Mouse (Mus musculus) embryonic facial prominence, embryonic 11.5 days (tissue): ENCODE measurements at regions not wholly inside any gene's neighbourhood (a gene's known extent, or its start where the extent isn't known, plus 50 kb on each side); places are given as distances from the start of the nearest gene placed in this dataset.

ENCODE experiments used
- ATAC-seq: fragments of 200-750 bp; cut with Nextera tagmentation; replicated peaks from 2 replicates; pipeline ENCODE4 v1.8.0; 2017; ENCODE audit warnings: low read depth; ENCODE audit not compliant: insufficient number of reproducible peaks, low FRiP score, low TSS enrichment
- DNase-seq: peaks from one replicate; pipeline ENCODE4 v3.0.0-alpha.2; 2015; ENCODE audit warnings: low spot score
- H3K27ac ChIP-seq: fragments of 300-500 bp; sonication (generic); replicated peaks from 2 replicates; pipeline ENCODE4 v1.5.1; 2014; ENCODE audit warnings: mild to moderate bottlenecking, low read depth, low read length, control low read depth
- H3K27me3 ChIP-seq: fragments of 300-500 bp; sonication (generic); 2 replicates; pipeline ENCODE4 v1.6.1; 2014; ENCODE audit warnings: mild to moderate bottlenecking, low read length, moderate library complexity, mixed read lengths; ENCODE audit not compliant: control insufficient read depth, insufficient read depth
- H3K36me3 ChIP-seq: fragments of 300-500 bp; sonication (generic); replicated peaks from 2 replicates; pipeline ENCODE4 v1.6.1; 2014; ENCODE audit warnings: low read depth, mild to moderate bottlenecking, low read length, moderate library complexity, mixed read lengths; ENCODE audit not compliant: control insufficient read depth, insufficient read depth
- H3K4me1 ChIP-seq: fragments of 300-500 bp; sonication (generic); 2 replicates; pipeline ENCODE4 v1.6.1; 2014; ENCODE audit warnings: low read length, mixed read lengths; ENCODE audit not compliant: control insufficient read depth, insufficient read depth
- H3K4me2 ChIP-seq: fragments of 300-500 bp; sonication (generic); 2 replicates; pipeline ENCODE4 v1.6.1; 2014; ENCODE audit warnings: low read depth, mild to moderate bottlenecking, control low read depth, low read length, moderate library complexity
- H3K4me3 ChIP-seq: fragments of 300-500 bp; sonication (generic); 2 replicates; pipeline ENCODE4 v1.5.1; 2014; ENCODE audit warnings: low read depth, low read length, control low read depth
- H3K9ac ChIP-seq: fragments of 300-500 bp; sonication (generic); replicated peaks from 2 replicates; pipeline ENCODE4 v1.6.1; 2014; ENCODE audit warnings: mild to moderate bottlenecking, control low read depth, low read length
- H3K9me3 ChIP-seq: fragments of 300-500 bp; sonication (generic); replicated peaks from 2 replicates; pipeline ENCODE4 v1.6.1; 2016; ENCODE audit warnings: mild to moderate bottlenecking, low read length, inconsistent platforms, mixed read lengths; ENCODE audit not compliant: control insufficient read depth
- WGBS: fragments of 180-500 bp; shearing (Covaris S2); extraction: QIAGEN DNeasy Blood & Tissue Kit; methylation state at CpG from one replicate; pipeline ENCODE4 v1.1.7; 2014; 5-methylcytosine and 5-hydroxymethylcytosine counted together

- H3K9me3 ChIP-seq, result no peaks in the 10 kb centered on the region
- H3K27me3 ChIP-seq, result no peaks in the 10 kb centered on the region
- H3K36me3 ChIP-seq, result no peaks in the 10 kb centered on the region
- DNase-seq (no peak), ATAC-seq (no peak)
- H3K4me3 ChIP-seq, result no peak overlapping the region
- H3K27ac ChIP-seq, result no peak overlapping the region
- WGBS, result 85% methylated on average over 20 of the region's 20 CpGs
- no peak overlapping the region for H3K9ac ChIP-seq
- H3K4me2 ChIP-seq, result no peak overlapping the region
- no peaks in the 10 kb centered on the region for H3K4me1 ChIP-seq
Observed at GRCm38 (mm10) chr7:34538310-34539055, 118.0 kb downstream of the Kctd15 start.

GRCm38 (mm10) chr7:34537122-34537521 lies 119.4 kb downstream of the Kctd15 start:
- Histone ChIP-seq H3K4me2 (no peak overlapping the region), H3K36me3 (no peaks in the 10 kb centered on the region), H3K9ac (no peak overlapping the region), H3K27me3 (no peaks in the 10 kb centered on the region), H3K9me3 (no peaks in the 10 kb centered on the region), H3K4me3 (no peak overlapping the region), H3K27ac (no peak overlapping the region), H3K4me1 (no peaks in the 10 kb centered on the region)
- ATAC-seq (no peak), DNase-seq (no peak)
- WGBS, result 82% methylated on average over 9 of the region's 9 CpGs

DNA sequence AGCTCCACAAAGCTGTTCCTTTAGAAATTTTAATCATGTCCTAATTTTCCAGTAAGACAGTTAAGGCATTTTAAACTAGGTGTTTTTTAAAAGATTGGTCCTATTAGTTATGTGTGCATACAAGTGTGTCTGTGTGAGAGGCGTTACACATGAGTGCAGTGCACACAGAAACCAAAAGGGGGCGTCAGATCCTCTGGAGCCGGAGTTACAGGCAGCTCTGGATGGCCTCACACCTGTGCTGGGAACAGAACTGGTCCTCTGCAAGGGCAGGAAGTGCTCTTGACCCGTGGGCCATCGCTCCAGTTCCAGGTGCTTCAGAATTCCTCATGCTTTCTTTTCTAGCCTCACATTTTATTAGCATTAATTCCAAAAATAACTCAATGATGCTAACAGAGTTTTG lies 122.3 kb downstream of the Kctd15 start:
- no peaks in the 10 kb centered on the region for H3K36me3 ChIP-seq
- no peak overlapping the region for H3K27ac ChIP-seq
- no peaks in the 10 kb centered on the region for H3K4me1 ChIP-seq
- H3K27me3 ChIP-seq, result no peaks in the 10 kb centered on the region
- H3K9me3 ChIP-seq, result no peaks in the 10 kb centered on the region
- no peak overlapping the region for H3K9ac ChIP-seq
- WGBS, result 69% methylated on average over 5 of the region's 5 CpGs
- no peak for DNase-seq
- H3K4me2 ChIP-seq, result no peak overlapping the region
- no peak for ATAC-seq
- H3K4me3 ChIP-seq, result no peak overlapping the region

- H3K9ac ChIP-seq, result no peak overlapping the region
- DNase-seq (no peak), ATAC-seq (no peak)
- no peak overlapping the region for H3K4me2 ChIP-seq
- no peaks in the 10 kb centered on the region for H3K9me3 ChIP-seq
- 78% methylated on average over 3 of the region's 3 CpGs for WGBS
- no peaks in the 10 kb centered on the region for H3K4me1 ChIP-seq
- H3K27me3 ChIP-seq, result no peaks in the 10 kb centered on the region
- H3K36me3 ChIP-seq, result no peaks in the 10 kb centered on the region
- H3K4me3 ChIP-seq, result no peak overlapping the region
- no peak overlapping the region for H3K27ac ChIP-seq
Observed at GRCm38 (mm10) chr7:34531639-34532038, 124.9 kb downstream of the Kctd15 start.

- H3K4me3 ChIP-seq, result no peak overlapping the region
- H3K27ac ChIP-seq, result no peak overlapping the region
- ATAC-seq (no peak), DNase-seq (no peak)
- no peak overlapping the region for H3K9ac ChIP-seq
- no peak overlapping the region for H3K4me2 ChIP-seq
- no peaks in the 10 kb centered on the region for H3K9me3 ChIP-seq
- no peaks in the 10 kb centered on the region for H3K27me3 ChIP-seq
- no peaks in the 10 kb centered on the region for H3K4me1 ChIP-seq
- H3K36me3 ChIP-seq, result no peaks in the 10 kb centered on the region
- 61% methylated on average over 2 of the region's 2 CpGs for WGBS
Observed at GRCm38 (mm10) chr7:34507858-34508257, 114.7 kb upstream of the Lsm14a start.

DNA sequence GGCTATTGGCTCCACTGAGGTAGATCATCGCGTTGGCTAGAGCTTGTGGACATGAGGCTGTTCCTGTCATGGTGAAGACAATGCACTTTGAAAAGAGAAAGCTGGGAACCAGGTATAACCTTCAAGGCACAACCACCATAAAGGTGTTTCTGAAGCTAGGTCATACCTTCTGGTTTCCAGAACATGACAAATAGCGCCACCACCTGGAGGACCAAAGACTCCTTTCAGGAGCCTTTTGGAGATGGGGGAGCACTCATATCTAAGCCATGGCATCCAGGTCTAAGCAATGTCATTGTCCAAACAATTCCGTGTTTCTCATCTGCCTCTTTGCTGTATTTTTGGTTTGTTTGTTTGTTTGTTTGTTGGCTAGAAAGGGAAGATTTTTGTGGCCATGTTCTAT lies 113.7 kb upstream of the Lsm14a start:
- ATAC-seq (no peak), DNase-seq (no peak)
- H3K27ac ChIP-seq, result no peak overlapping the region
- no peak overlapping the region for H3K9ac ChIP-seq
- 63% methylated on average over 4 of the region's 4 CpGs for WGBS
- H3K4me1 ChIP-seq, result no peaks in the 10 kb centered on the region
- H3K4me3 ChIP-seq, result no peak overlapping the region
- H3K27me3 ChIP-seq, result no peaks in the 10 kb centered on the region
- H3K9me3 ChIP-seq, result no peaks in the 10 kb centered on the region
- H3K4me2 ChIP-seq, result no peak overlapping the region
- H3K36me3 ChIP-seq, result no peaks in the 10 kb centered on the region

GRCm38 (mm10) chr7:34493892-34494291 lies 100.8 kb upstream of the Lsm14a start:
- Histone ChIP-seq H3K4me3 (no peak overlapping the region), H3K4me1 (no peaks in the 10 kb centered on the region), H3K4me2 (no peak overlapping the region), H3K27ac (no peak overlapping the region), H3K36me3 (no peaks in the 10 kb centered on the region), H3K9me3 (no peaks in the 10 kb centered on the region), H3K9ac (no peak overlapping the region), H3K27me3 (no peaks in the 10 kb centered on the region)
- ATAC-seq (no peak), DNase-seq (peak; percentile 48)
- whole genome bisulfite sequencing, result 72% methylated on average over 10 of the region's 10 CpGs

GRCm38 (mm10) chr7:34484908-34485598 lies 91.9 kb upstream of the Lsm14a start:
- ATAC-seq (no peak; the same call in 1 of the 2 replicates), DNase-seq (peak; percentile 54)
- no peaks in the 10 kb centered on the region for H3K27me3 ChIP-seq
- H3K4me3 ChIP-seq, result no peak overlapping the region
- no peak overlapping the region for H3K9ac ChIP-seq
- no peak overlapping the region for H3K27ac ChIP-seq
- H3K4me1 ChIP-seq, result no peaks in the 10 kb centered on the region
- WGBS, result 66% methylated on average over 18 of the region's 18 CpGs
- no peaks in the 10 kb centered on the region for H3K9me3 ChIP-seq
- no peak overlapping the region for H3K4me2 ChIP-seq
- H3K36me3 ChIP-seq, result no peaks in the 10 kb centered on the region
